Mouse (Mus musculus): Measurements from ENCODE around the gene Cyp4b1. TPM values are rescaled to one million over a fixed set of nuclear protein-coding genes. Genes with fewer than 3 reads are reported as not detected.
"Not testable (repeated sequence)": the region's sequence is repeated elsewhere in the genome, so short reads cannot be mapped to it uniquely, and the experiment has no call there.

Gene Cyp4b1
- 10 to 100 TPM; 44.9 to 58.9 (median 54.5) TPM for total RNA-seq (2022)

DNA sequence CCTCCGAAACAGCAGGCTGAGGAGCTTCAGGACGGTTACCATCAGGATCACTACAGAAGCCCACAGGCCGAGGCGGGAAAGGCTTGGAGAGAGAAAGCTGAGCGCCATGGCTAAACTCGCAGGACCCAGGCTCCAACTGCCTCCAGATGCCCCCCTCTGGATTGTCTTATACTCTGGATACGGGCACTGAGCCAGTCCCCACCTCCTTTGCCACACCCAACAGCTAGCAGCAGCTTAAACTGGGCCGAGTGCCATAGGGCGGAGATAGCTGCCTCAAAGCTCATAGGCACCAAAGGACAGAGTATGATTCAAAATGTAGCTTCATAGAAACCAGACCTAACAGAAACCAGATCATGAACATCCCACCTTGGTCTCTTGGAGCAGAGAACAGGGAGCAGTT lies at the start of gene Cyp4b1:
Cyp4b1 (minus strand) TSS at position 144 of the 400 bp plus-strand sequence.
- DNase-seq, result peak; percentile 50

GRCm38 (mm10) chr4:115686299-115686698 lies 38.8 kb upstream of the Cyp4b1 start:
- DNase-seq, result peak; percentile 20

- no peak for DNase-seq
These were observed 11.7 kb upstream of the Cyp4b1 start for GRCm38 (mm10) chr4:115659190-115659589.

DNA sequence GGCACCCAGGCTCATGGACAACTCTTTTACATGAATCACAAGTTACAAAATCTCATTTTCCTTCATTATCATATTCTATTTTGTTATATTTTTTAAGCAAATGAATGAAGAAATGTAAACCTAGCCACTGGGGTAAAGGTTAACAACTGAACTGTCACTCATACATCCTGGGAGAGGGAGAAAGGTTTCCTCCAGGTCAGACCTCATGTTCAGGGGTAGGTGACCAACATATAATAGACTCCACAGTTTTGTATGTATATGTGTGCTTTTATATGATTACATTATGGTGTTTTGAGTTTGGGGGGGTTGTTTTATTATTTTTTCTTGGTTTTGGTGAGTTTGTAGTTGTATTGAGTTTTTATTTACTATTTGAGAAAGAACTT lies 10.3 kb upstream of the Cyp4b1 start:
- no peak for DNase-seq

GRCm38 (mm10) chr4:115657104-115657866 lies 9.8 kb upstream of the Cyp4b1 start:
- no peak for DNase-seq

- not testable (repeated sequence) for DNase-seq
These were observed 9.0 kb upstream of the Cyp4b1 start for GRCm38 (mm10) chr4:115656535-115656922.

GRCm38 (mm10) chr4:115655841-115656534 lies 8.5 kb upstream of the Cyp4b1 start:
- DNase-seq, result not testable (repeated sequence)

- no peak for DNase-seq
These were observed 3.3 kb upstream of the Cyp4b1 start for GRCm38 (mm10) chr4:115650866-115651265.

GRCm38 (mm10) chr4:115649344-115649743 lies 1.8 kb upstream of the Cyp4b1 start:
- DNase-seq, result no peak

- no peak for DNase-seq
These were observed 1.2 kb upstream of the Cyp4b1 start for GRCm38 (mm10) chr4:115648752-115649151.

GRCm38 (mm10) chr4:115645371-115645770 lies 2.2 kb downstream of the Cyp4b1 start:
- no peak for DNase-seq

DNA sequence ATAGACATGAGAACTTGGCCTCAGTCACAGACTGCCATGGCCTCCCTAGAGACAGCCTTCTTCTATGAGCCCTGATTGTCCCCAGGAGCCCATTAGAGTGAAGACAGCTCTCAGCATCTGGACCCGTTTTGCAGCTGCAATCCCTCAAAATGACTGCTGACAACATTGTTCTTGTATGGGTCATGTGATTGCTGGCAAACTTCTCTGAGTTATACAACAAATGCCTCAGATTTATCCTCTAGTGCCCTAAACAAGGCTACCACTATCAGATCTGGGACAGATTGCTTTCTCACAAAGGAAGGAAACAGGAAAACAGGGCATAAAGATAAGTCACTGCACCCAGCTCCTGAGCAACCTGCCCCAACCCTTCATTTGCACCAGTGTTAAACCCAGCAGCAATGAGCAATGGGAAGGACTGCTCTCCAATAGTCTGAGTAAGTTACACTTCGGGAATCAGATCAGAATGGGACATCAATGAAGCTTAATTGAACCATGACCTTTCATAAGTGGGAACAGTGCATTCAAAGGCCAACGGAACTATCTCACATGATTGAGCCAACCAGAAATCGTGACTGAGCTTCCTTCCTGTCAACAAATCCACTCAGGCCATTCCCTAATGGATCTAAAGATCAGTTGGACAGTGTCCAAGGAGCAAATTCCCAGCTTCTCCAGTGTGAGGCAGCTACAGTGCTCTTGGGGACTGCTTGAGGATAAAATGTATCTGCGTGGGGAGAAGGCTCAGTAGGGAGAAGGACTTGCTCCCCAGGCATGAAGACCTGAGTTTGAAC lies 4.4 kb downstream of the Cyp4b1 start:
- DNase-seq, result no peak

DNA sequence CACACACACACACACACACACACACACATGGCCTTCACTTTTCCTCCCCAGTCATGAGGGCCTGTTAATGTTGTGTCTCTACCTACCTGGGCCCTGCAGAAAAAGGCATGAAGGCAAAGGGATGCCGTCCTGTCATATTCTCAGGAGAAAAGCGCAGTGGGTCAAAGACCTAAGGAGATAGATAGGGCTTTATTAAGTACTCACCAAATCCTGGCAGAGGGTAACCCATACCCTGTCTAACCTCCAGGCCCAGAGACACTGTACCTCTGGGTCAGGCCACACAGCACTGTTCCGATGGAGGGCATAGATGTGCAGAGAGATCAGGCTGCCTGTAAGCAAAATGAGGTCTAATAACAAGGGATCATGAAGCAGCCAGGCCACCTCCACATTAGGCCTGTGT lies 22.0 kb downstream of the Cyp4b1 start:
- DNase-seq, result not testable (repeated sequence)

DNA sequence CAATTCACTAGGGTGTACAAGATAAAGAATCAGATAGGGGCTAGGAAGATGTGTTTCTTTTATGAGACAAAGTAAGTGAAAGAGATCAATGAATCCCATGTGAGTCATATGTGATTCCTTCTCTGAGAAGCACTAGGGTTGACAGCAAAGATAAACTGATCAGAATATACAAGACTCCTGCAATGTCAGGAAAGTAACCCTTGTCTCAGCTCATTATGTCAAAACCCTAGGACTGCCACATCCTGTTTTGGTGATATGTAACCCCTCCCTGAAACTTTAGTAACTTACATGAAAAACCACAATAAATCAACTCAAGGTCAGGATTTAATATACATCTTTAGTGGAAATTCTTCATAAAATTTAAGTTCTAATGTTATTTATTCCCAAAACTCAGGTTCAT lies 33.5 kb downstream of the Cyp4b1 start:
- DNase-seq, result no peak

DNA sequence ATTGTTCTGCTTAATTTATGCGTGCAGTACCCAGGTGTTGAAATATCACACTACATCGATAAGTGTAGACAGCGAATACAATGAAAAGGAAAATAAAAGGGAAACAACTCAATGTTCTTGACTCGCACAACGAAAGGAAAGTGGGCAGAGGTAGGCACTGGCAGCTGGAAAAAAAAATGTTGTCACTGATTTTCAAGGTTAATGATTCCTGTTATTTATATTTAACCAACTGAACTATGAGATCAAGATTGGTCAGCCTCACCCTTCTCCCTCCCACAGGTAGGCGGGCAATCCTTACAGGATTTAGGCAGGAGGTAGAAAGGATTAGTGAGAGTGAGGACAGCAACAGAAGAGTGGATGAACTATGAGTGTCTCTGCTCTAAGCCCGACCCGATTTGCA lies 46.9 kb downstream of the Cyp4b1 start, which contains the start of gene Cyp4a32:
Cyp4a32 (plus strand) TSS at position 359 of the 400 bp plus-strand sequence.
- DNase-seq, result not testable (repeated sequence)

DNA sequence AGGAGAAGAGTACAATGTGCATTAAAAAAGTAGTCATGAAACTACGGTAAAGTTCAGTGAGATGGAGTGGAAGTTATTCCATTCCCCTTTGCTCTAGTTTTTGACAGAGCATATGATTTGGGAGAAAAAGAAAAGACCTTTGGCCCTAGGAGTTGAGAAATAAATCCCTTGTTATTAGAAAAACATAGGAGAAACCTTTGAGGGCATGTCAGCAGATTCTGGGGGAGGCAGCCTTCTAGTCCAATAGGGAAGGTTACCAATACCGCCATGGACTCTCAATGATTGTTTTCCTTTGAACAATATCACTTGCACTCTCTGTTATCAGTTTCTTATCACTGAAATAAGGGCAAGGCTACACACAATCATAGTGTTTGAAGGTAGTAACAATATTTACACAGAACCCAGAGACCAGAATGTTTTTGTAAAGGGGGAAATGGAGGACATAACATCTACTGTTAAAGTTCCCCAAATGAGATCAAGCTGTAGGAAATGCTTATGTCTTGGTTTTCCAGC lies 50.6 kb downstream of the Cyp4b1 start:
- DNase-seq, result no peak

DNA sequence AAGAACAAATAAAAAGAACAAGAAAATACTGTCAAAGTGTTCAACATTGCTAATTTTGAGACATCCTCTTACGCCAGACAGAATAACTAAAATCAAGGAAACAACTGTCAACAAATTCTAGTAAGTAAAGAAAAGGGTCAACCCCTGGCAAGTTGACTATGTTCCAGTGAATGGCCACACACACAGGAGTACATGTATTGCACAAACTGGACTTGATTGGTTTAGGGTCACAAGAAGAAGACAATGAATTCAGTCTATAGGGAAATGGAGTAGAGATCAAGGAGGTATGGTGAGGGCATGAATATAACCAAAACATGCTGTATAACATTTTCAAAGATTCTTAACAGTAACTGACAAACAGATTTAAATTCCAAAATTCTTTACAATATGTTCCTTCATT lies 51.2 kb downstream of the Cyp4b1 start:
- DNase-seq, result no peak

DNA sequence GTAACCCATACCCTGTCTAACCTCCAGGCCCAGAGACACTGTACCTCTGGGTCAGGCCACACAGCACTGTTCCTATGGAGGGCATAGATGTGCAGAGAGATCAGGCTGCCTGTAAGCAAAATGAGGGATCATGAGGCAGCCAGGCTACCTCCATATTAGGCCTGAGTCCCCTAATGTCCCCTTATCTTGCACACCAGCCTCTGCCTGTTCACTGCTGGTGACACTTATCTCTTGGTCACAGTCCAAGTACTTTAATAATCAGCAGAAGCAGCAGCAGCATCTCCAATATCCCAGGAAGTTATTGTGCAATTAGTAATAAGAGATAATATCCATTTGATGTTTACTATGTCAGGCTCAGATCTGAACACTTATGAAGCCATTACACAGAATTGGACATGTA lies 64.5 kb downstream of the Cyp4b1 start:
- no peak for DNase-seq

DNA sequence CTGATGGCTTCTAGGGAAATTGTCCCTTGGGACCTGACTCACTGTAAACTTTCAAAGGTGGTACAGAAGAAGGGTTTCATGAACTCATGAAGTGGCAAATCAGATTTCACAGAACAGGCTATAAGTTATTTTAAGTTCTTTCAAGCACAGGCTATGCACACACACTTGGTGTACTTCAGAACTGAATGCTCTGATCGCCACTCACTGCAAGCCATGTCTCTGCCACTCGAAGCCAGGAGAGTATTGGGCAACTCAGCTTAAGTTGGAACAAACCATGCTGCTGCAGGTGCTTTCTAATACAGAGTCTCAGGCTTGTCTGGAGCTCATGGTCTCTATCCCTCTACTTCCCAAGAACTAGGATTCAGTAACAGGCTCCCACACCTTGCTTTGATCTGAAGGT lies 71.7 kb downstream of the Cyp4b1 start:
- no peak for DNase-seq

- no peak for DNase-seq
These were observed 72.3 kb downstream of the Cyp4b1 start for GRCm38 (mm10) chr4:115575255-115575654.

All from adrenal gland, adult 8-10 months (tissue).